Mouse (Mus musculus) urinary bladder, adult 2 months (tissue): ENCODE data around the gene Lrrtm3. TPM values are rescaled to one million over a fixed set of nuclear protein-coding genes. Genes with fewer than 3 reads are reported as not detected.

Experiments
- DNase-seq: peaks from one replicate; pipeline ENCODE4 v3.0.0; 2022; ENCODE audit warnings: low spot score
- polyA plus RNA-seq: library from polyadenylated mRNA; depleted of rRNA; stranded (reverse); fragments of >200 nt; gene quantifications from 2 replicates; pipeline ENCODE4 v1.2.3, GENCODE M21; 2012; rRNA removed

The Lrrtm3 gene
- polyA plus RNA-seq, 1 experiment = 1.8 TPM

DNA sequence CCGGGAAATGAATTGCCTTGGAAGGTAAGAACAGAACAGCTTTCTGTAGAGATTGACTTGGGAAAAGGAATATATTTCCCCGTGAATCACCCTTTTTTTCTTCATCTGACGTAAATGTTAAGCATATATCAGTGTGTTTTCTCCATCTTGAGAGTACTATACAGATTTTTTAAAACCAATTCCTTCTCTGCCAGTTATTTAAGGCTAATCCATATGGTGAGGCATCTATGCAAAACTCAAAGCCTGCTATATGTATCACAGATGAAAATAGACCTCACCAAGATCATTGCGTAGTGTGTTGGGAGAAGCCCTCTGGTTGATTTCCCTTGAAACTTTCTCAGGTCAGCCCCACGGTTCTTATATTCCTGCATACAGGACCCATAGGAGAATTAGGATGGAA lies 195.5 kb downstream of the Lrrtm3 start:
- DNase-seq = no peak

DNA sequence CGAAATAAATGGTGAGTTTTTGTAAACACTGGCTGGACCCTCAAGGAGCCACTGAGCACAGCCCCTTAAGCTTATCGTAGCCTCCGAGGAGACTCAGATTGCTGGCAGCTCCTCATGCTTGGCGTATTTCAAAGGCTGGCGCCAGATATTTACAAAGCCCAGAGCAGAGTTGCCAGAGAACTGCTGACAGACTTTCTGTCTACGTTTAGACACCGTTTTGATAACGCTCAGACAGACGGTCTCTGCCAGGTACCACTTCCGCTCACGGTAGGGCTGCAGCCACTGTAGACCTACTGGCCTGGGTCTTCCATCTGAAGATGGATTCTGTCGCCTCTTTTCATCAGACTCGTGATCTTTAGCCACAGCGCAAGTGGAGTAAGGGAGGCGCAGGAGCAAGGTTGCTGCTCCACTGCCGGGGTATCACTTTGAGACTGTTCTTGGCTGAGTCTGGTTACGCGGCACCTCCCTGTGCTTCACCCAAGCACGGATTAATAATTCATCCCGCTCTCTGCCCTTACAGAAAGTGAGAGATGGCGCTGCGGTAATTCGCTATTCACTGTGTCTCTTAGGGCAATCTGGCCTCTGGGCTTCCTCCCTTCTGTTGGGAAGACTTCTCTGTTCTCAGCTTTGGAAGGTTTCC lies 203.5 kb downstream of the Lrrtm3 start:
- DNase-seq = no peak

DNA sequence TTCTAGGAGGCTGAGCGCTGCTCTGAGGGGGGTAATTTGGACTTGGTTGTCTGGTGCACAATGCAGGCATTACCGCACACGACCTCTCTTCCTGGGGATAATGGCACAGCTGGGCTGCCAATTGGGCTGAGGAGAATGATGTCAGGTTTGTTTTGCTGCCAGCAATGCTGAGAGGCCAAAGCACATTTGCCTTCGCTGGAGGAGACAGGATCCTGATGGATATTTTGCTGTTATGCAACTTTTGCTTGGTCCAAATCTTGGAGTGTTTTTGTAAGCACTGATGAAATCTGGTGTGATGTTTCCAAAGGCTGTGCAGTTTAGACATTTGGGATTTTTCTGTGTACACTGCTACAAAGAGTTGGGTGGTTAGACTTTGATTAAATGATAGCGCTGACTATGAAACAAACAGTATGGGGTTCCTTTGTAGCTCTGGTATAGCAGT lies 209.6 kb downstream of the Lrrtm3 start:
- DNase-seq = no peak

Other genes starting within 250 kb of the Lrrtm3 start
- gene Gm10118, start 162.8 kb downstream of the Lrrtm3 start, polyA plus RNA-seq = 0.03 and 0.04 TPM in 2 replicates